Mouse (Mus musculus): Measurements from ENCODE around the gene 4930522L14Rik.
"Not testable (repeated sequence)": the region's sequence is repeated elsewhere in the genome, so short reads cannot be mapped to it uniquely, and the experiment has no call there.

Gene 4930522L14Rik

GRCm38 (mm10) chr5:109751391-109752071 is at the start of gene 4930522L14Rik:
4930522L14Rik (minus strand) TSS chr5:109751886.
- DNase-seq, result peak; percentile 59 to 75

- not testable (repeated sequence) for DNase-seq
Observed at GRCm38 (mm10) chr5:109801466-109801865, 49.8 kb upstream of the 4930522L14Rik start.

GRCm38 (mm10) chr5:109799948-109800347 is 48.3 kb upstream of the 4930522L14Rik start:
- not testable (repeated sequence) for DNase-seq

- DNase-seq, result not testable (repeated sequence)
Observed at GRCm38 (mm10) chr5:109797017-109797416, 45.3 kb upstream of the 4930522L14Rik start.

GRCm38 (mm10) chr5:109795967-109796652 is 44.4 kb upstream of the 4930522L14Rik start:
- DNase-seq, result peak; percentile 19 to 38

GRCm38 (mm10) chr5:109752073-109752780 is 541 bp upstream of the 4930522L14Rik start:
- not testable (repeated sequence) for DNase-seq

- not testable (repeated sequence) for DNase-seq
Observed at GRCm38 (mm10) chr5:109745081-109745480, 6.6 kb downstream of the 4930522L14Rik start.

- not testable (repeated sequence) for DNase-seq
Observed at GRCm38 (mm10) chr5:109717341-109717740, 34.3 kb downstream of the 4930522L14Rik start.

GRCm38 (mm10) chr5:109691205-109691965 is 60.3 kb downstream of the 4930522L14Rik start:
- not testable (repeated sequence) for DNase-seq

GRCm38 (mm10) chr5:109690537-109691201 is 61.0 kb downstream of the 4930522L14Rik start, which contains the start of gene 5430403G16Rik:
5430403G16Rik (minus strand) TSS chr5:109691041.
- peak; percentile 73 to 75 for DNase-seq
